Mouse (Mus musculus): ENCODE results near the gene Rai1.

GRCm38 (mm10) chr11:60233235-60233634 is 128.4 kb downstream of the Rai1 start:
- no peak for TF ChIP-seq GATA1 (IDR thresholded peaks at IDR 0.05; ENCODE audit: borderline replicate concordance, low read length)
- TF ChIP-seq FLI1 (IDR thresholded peaks at IDR 0.05; ENCODE audit: low read length) = no peak

Data from megakaryocyte, embryonic 14.5 days (primary cell).